Mouse (Mus musculus) yolk sac, embryonic 10.5 days (tissue): ENCODE measurements at regions not wholly inside any gene's neighbourhood (a gene's known extent, or its start where the extent isn't known, plus 50 kb on each side); places are given as distances from the start of the nearest gene placed in this dataset.

Source experiments
- DNase-seq: peaks from one replicate; pipeline ENCODE4 v3.0.0-alpha.2; 2017; ENCODE audit warnings: low spot score

- DNase-seq, result no peak
Observed at GRCm38 (mm10) chr6:135627928-135628327, 265.6 kb downstream of the Emp1 start.

GRCm38 (mm10) chr6:135629236-135629635, 266.9 kb downstream of the Emp1 start:
- DNase-seq, result no peak

- no peak for DNase-seq
Observed at GRCm38 (mm10) chr6:135632671-135633070, 270.3 kb downstream of the Emp1 start.

- no peak for DNase-seq
Observed at GRCm38 (mm10) chr6:135636648-135637047, 274.3 kb downstream of the Emp1 start.

GRCm38 (mm10) chr6:135642711-135643110, 280.4 kb downstream of the Emp1 start:
- DNase-seq, result no peak

- DNase-seq, result no peak
Observed at GRCm38 (mm10) chr6:135646177-135646576, 283.8 kb downstream of the Emp1 start.

GRCm38 (mm10) chr6:135653002-135653401, 290.7 kb downstream of the Emp1 start:
- no peak for DNase-seq

- DNase-seq, result no peak
Observed at GRCm38 (mm10) chr6:135662386-135662785, 300.0 kb downstream of the Emp1 start.

- no peak for DNase-seq
Observed at GRCm38 (mm10) chr6:135662801-135663537, 300.6 kb downstream of the Emp1 start.
